Mouse (Mus musculus): ENCODE results near the gene Cenpt. TPM values are rescaled to one million over a fixed set of nuclear protein-coding genes. Genes with fewer than 3 reads are reported as not detected.
A peak's percentile ranks its signal among the peaks of the same experiment; 100 is the strongest.

Cenpt gene
- polyA plus RNA-seq, 1 experiment from 2014 or later: 37.2 TPM

GRCm38 (mm10) chr8:105889756-105890465 lies 36.8 kb upstream of the Cenpt start:
- H3K4me2 ChIP-seq (ENCODE audit: low read length): no peak overlapping the region
- no peaks in the 10 kb centered on the region for H3K9me3 ChIP-seq (ENCODE audit: control insufficient read depth, low read length)
- no peaks in the 10 kb centered on the region for H3K27me3 ChIP-seq (ENCODE audit: control insufficient read depth, insufficient read depth, low read length)
- no peak overlapping the region for H3K9ac ChIP-seq (ENCODE audit: low read length)
- WGBS: 91% methylated on average over 12 of the region's 12 CpGs
- H3K4me1 ChIP-seq (ENCODE audit: control insufficient read depth in 2 of 2, insufficient read depth in 2 of 2, low read length in 2 of 2): peaks cover 4 to 6% of the 10 kb centered on the region in 2 experiments; a peak in 2 of 4 replicates
- H3K27ac ChIP-seq (replicated peaks in 1 of 2; ENCODE audit: control insufficient read depth in 1 of 2, insufficient read depth in 1 of 2, low read depth in 2 of 2, low read length in 2 of 2): no peak overlapping the region
- ATAC-seq (ENCODE audit: insufficient number of reproducible peaks, insufficient read depth, low FRiP score, low read depth): no peak
- H3K36me3 ChIP-seq (ENCODE audit: control insufficient read depth, insufficient read depth, low read length): peaks cover 87% of the 10 kb centered on the region
- H3K4me3 ChIP-seq (ENCODE audit: control insufficient read depth in 1 of 2, insufficient read depth in 1 of 2, low read depth in 1 of 2, low read length in 2 of 2): no peak overlapping the region

DNA sequence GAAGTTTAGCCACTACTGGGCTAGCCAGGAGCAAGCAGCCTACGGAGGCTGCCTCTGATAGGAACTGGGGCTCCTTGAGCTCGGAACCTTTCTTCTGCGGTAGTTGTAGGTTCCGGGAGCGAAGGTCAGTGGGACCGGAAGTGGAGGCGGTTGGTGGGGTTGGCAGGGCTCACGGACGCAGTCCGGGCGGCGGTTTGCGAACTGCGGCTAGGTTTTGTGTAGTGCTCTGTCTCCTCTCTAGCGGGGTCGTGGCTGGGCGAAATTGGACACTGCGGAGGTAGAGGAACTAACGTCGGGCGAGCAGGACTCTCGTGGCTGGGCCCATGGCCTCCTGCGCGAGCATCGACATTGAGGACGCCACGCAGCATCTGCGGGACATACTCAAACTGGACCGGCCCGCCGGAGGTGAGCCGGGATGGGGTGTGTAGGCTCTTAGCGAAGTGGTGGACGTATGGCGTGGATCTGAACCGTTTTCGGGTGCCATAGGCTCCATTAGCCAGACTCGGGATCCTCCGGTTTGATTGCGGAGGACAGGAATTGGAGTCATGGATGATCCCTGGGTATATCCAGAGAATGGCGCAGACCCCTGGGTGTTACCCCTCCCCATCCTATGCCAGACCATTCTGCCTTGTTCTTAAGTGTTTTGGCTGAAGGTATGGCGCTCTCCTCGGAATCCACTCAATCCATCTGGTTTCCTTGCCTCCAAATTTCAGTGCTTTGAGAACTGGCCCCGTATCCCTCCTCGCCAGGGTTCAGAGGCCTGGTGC lies 27.9 kb upstream of the Cenpt start, which contains the start of gene Edc4:
Edc4 (plus strand) TSS at position 128 of the 767 bp plus-strand sequence.
- H3K4me3 ChIP-seq (ENCODE audit: control insufficient read depth in 1 of 2, insufficient read depth in 1 of 2, low read depth in 1 of 2, low read length in 2 of 2): peak within 1 kb of the TSS; percentile 87 to 95
- H3K27me3 ChIP-seq (ENCODE audit: control insufficient read depth, insufficient read depth, low read length): no peaks in the 10 kb centered on the region
- H3K9me3 ChIP-seq (ENCODE audit: control insufficient read depth, low read length): no peaks in the 10 kb centered on the region
- peaks cover 3 to 15% of the 10 kb centered on the region in 2 experiments; a peak in 3 of 4 replicates for H3K4me1 ChIP-seq (ENCODE audit: control insufficient read depth in 2 of 2, insufficient read depth in 2 of 2, low read length in 2 of 2)
- WGBS: under 1% methylated on average over 45 of the region's 45 CpGs
- H3K36me3 ChIP-seq (ENCODE audit: control insufficient read depth, insufficient read depth, low read length): peaks cover 63% of the 10 kb centered on the region
- peak within 1 kb of the TSS; percentile 95 for H3K4me2 ChIP-seq (ENCODE audit: low read length)
- H3K27ac ChIP-seq (replicated peaks in 1 of 2; ENCODE audit: control insufficient read depth in 1 of 2, insufficient read depth in 1 of 2, low read depth in 2 of 2, low read length in 2 of 2): peak within 1 kb of the TSS; percentile 30 to 69; a peak in 3 of 4 replicates
- H3K9ac ChIP-seq (ENCODE audit: low read length): peak within 1 kb of the TSS; percentile 97
- peak; percentile 42; the same call in 1 of the 2 replicates for ATAC-seq (ENCODE audit: insufficient number of reproducible peaks, insufficient read depth, low FRiP score, low read depth)

DNA sequence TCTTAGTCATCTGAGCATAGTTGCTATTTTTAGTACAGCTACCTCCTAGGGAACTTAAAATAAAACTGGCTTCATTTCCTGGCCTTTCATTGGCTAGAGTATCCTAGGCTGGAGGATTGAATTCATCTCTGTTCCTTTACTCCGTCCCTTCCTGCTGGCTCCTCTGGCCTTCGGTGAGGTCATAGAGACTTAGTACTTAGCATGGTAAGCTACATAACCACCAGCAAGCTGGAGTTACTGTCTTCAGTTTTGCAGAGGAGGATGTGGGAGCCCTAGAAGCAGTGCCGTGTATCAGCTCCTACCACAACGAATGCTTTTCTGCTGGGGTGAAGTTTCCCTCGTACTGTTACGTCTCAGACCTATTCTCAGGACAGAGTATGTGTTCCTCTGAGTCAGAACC lies 21.2 kb upstream of the Cenpt start:
- peak; percentile 71 for ATAC-seq (ENCODE audit: insufficient number of reproducible peaks, insufficient read depth, low FRiP score, low read depth)
- WGBS: 37% methylated on average over 6 of the region's 6 CpGs
- Histone ChIP-seq H3K27ac (replicated peaks in 1 of 2; ENCODE audit: control insufficient read depth in 1 of 2, insufficient read depth in 1 of 2, low read depth in 2 of 2, low read length in 2 of 2) (peak overlapping the region; percentile 80 to 93), H3K4me3 (ENCODE audit: control insufficient read depth in 1 of 2, insufficient read depth in 1 of 2, low read depth in 1 of 2, low read length in 2 of 2) (no peak overlapping the region), H3K27me3 (ENCODE audit: control insufficient read depth, insufficient read depth, low read length) (no peaks in the 10 kb centered on the region), H3K9ac (ENCODE audit: low read length) (peak overlapping the region; percentile 42), H3K4me2 (ENCODE audit: low read length) (peak overlapping the region; percentile 50), H3K4me1 (ENCODE audit: control insufficient read depth in 2 of 2, insufficient read depth in 2 of 2, low read length in 2 of 2) (peaks cover 13 to 25% of the 10 kb centered on the region in 2 experiments), H3K36me3 (ENCODE audit: control insufficient read depth, insufficient read depth, low read length) (peaks cover 74% of the 10 kb centered on the region), H3K9me3 (ENCODE audit: control insufficient read depth, low read length) (no peaks in the 10 kb centered on the region)

DNA sequence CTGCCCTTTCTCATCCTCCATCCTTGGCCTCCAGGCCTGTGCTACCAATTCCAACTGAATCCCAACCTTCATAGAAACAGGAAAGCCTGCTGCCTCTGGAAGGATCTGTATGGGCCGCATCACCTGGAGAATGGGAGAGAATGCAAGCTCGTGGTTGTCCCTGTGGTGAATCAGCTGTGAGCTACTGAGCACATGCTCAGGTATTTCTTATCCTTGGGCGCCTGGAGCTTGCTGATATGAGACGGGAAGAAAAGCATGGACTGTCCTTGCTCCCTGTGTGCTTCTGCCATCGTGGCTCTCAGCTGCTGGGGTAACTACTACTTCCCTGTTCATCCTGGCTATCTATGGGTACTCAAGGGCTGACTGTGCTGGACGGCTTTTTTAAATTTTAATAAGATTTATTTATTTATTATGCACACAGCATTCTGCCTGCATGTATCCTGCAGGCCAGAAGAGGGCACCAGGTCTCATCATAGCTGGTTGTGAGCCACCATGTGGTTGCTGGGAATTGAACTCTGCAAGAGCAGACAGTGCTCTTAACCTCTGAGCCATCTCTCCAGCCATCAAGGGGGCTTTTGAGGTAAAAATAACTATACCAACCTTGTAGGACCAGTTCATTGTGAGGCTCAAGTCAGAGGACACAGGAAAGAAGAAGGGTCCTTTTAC lies 13.4 kb upstream of the Cenpt start:
- Histone ChIP-seq H3K4me1 (ENCODE audit: control insufficient read depth in 2 of 2, insufficient read depth in 2 of 2, low read length in 2 of 2) (peaks cover 0 to 11% of the 10 kb centered on the region in 2 experiments; a peak in 2 of 4 replicates), H3K4me3 (ENCODE audit: control insufficient read depth in 1 of 2, insufficient read depth in 1 of 2, low read depth in 1 of 2, low read length in 2 of 2) (no peak overlapping the region), H3K36me3 (ENCODE audit: control insufficient read depth, insufficient read depth, low read length) (peaks cover 70% of the 10 kb centered on the region), H3K4me2 (ENCODE audit: low read length) (no peak overlapping the region), H3K9me3 (ENCODE audit: control insufficient read depth, low read length) (no peaks in the 10 kb centered on the region), H3K27ac (replicated peaks in 1 of 2; ENCODE audit: control insufficient read depth in 1 of 2, insufficient read depth in 1 of 2, low read depth in 2 of 2, low read length in 2 of 2) (no peak overlapping the region), H3K27me3 (ENCODE audit: control insufficient read depth, insufficient read depth, low read length) (no peaks in the 10 kb centered on the region), H3K9ac (ENCODE audit: low read length) (no peak overlapping the region)
- ATAC-seq (ENCODE audit: insufficient number of reproducible peaks, insufficient read depth, low FRiP score, low read depth): no peak
- 75% methylated on average over 6 of the region's 6 CpGs for WGBS

DNA sequence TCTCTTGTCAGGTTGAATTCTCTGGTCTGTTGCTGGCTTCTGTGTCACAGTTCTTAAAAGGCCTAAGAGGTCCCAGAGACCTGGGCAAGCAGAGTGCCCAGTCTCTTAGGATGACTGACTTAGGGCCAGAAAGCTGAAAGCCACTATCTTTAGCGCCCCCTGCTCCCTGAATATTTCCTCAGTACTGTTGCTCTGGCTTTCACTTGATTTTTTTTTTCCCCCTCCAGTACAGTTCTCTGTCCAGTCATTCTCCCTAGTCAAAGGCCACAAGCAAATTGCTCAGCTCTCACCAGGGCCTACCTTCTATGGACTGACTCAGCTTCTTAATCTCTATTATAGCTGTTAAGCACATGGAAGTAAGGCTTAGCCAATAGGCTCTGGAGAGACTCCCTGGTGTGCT lies 8.9 kb upstream of the Cenpt start:
- H3K36me3 ChIP-seq (ENCODE audit: control insufficient read depth, insufficient read depth, low read length): peaks cover 42% of the 10 kb centered on the region
- H3K9me3 ChIP-seq (ENCODE audit: control insufficient read depth, low read length): no peaks in the 10 kb centered on the region
- ATAC-seq (ENCODE audit: insufficient number of reproducible peaks, insufficient read depth, low FRiP score, low read depth): no peak
- peaks cover 5 to 29% of the 10 kb centered on the region in 2 experiments for H3K4me1 ChIP-seq (ENCODE audit: control insufficient read depth in 2 of 2, insufficient read depth in 2 of 2, low read length in 2 of 2)
- H3K9ac ChIP-seq (ENCODE audit: low read length): peak overlapping the region; percentile 96
- H3K27me3 ChIP-seq (ENCODE audit: control insufficient read depth, insufficient read depth, low read length): no peaks in the 10 kb centered on the region
- WGBS: 10% methylated on average over 1 of the region's 1 CpGs
- H3K4me3 ChIP-seq (ENCODE audit: control insufficient read depth in 1 of 2, insufficient read depth in 1 of 2, low read depth in 1 of 2, low read length in 2 of 2): peak overlapping the region; percentile 94 to 96; a peak in 3 of 4 replicates
- H3K27ac ChIP-seq (replicated peaks in 1 of 2; ENCODE audit: control insufficient read depth in 1 of 2, insufficient read depth in 1 of 2, low read depth in 2 of 2, low read length in 2 of 2): no peak overlapping the region
- H3K4me2 ChIP-seq (ENCODE audit: low read length): peak overlapping the region; percentile 91

GRCm38 (mm10) chr8:105860143-105860981 lies 7.3 kb upstream of the Cenpt start, which contains the start of gene Nutf2:
Nutf2 (plus strand) TSS chr8:105860580.
- WGBS: under 1% methylated on average over 57 of the region's 59 CpGs
- H3K4me2 ChIP-seq (ENCODE audit: low read length): peak within 1 kb of the TSS; percentile 91
- peaks cover 11 to 38% of the 10 kb centered on the region in 2 experiments for H3K4me1 ChIP-seq (ENCODE audit: control insufficient read depth in 2 of 2, insufficient read depth in 2 of 2, low read length in 2 of 2)
- peaks cover 26% of the 10 kb centered on the region for H3K36me3 ChIP-seq (ENCODE audit: control insufficient read depth, insufficient read depth, low read length)
- H3K9ac ChIP-seq (ENCODE audit: low read length): peak within 1 kb of the TSS; percentile 96
- peak within 1 kb of the TSS; percentile 94 to 96 for H3K4me3 ChIP-seq (ENCODE audit: control insufficient read depth in 1 of 2, insufficient read depth in 1 of 2, low read depth in 1 of 2, low read length in 2 of 2)
- H3K27me3 ChIP-seq (ENCODE audit: control insufficient read depth, insufficient read depth, low read length): no peaks in the 10 kb centered on the region
- H3K27ac ChIP-seq (replicated peaks in 1 of 2; ENCODE audit: control insufficient read depth in 1 of 2, insufficient read depth in 1 of 2, low read depth in 2 of 2, low read length in 2 of 2): peak within 1 kb of the TSS; percentile 86 to 90
- peak; percentile 97 for ATAC-seq (ENCODE audit: insufficient number of reproducible peaks, insufficient read depth, low FRiP score, low read depth)
- H3K9me3 ChIP-seq (ENCODE audit: control insufficient read depth, low read length): no peaks in the 10 kb centered on the region

Data from heart, embryonic 14.5 days (tissue).